Mouse (Mus musculus): ENCODE measurements around the gene Pemt.

DNA sequence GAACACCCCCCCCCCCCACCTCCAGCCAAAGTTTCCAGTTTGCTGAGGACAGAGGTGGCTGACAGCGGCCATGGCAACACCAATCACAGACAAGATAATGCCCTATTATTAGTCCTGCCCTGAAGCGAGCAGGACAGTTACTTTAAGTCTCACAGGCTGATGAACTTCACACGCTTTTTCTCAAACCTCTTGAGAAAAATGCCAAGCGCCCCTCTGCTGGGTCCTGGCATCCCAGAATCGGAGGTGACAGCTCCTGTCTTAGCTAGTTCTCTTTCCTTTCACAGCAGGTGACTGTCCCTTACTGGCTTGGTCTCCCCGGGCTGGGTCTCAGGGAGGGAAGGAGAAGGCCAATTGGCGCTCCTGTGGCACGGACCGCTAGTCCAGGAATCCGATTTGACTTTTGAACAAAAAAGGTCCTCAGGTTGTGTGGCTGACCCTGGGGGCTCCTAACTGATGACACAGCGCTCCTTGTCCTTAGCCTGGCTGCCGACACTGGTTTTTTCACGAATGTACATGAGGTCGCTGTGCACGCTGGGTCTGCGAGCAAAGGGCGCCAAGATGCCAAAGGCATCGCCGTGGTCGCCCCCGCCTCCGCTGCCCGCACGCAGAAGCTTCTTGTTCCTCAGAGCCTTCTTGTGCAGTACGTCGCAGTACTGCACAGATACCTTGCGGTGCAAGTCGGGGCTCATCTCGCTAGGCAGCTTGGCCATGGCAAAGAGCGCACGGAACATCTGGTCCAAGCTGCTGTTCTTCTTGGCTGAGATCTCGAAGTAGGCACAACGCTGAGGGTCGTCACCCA is 82.7 kb downstream of the Pemt start:
- TF ChIP-seq EP300 (IDR thresholded peaks at IDR 0.05; ENCODE audit: low read depth) = no peak
- no peak for TF ChIP-seq CTCF (IDR thresholded peaks at IDR 0.05; ENCODE audit: low read depth)

All from heart, postnatal 0 days (tissue).